10 mouse cellular contexts compared by ENCODE assay signal in the genomic region with DNA sequence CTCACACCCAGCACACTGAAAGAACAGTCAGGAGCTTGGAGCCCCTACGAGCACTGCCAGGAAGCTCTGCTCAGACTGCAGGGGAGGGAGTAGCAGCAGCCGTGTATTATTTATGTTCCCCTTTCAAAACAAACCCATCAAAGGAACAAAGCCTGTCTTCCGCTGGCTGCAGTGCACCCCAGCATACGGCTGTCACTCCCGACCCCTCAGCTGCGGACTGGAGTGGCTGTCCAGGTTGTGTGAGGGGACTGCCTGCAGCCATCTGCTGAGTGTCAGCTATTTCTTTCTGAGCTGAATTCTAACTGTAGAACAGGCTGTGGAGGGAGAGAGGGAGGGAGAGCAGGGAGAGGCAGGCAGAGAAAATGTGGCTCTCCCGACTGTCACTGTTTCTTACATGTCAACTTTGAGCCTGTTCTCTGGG.
DNase-seq lines count a peak whose midpoint lies in the region; ATAC-seq and TF ChIP-seq lines count a peak whose summit lies in the region.
"Had no signal": no experiment of that assay in that cellular context is flagged by ENCODE, and none has a peak within 500 bp of the region (broad histone marks: within the 10 kb centered on the region; RNA-seq: fewer than 3 reads in every experiment).

No protein-coding gene starts in this region.

- no peak for TF ChIP-seq CTCF in heart, adult 2 months (IDR thresholded peaks at IDR 0.05)
- no peak for TF ChIP-seq CTCF in cortical plate, adult 2 months (IDR thresholded peaks at IDR 0.05; ENCODE audit: extremely low read depth, insufficient read depth, low read length)

- DNase-seq in heart, adult 2 months = no peak
- DNase-seq in hindbrain, embryonic 11.5 days (ENCODE audit: low spot score) = peak; percentile 46
- DNase-seq in lung, postnatal 4 days = peak; percentile 18 to 52
- peak; percentile 29 to 36 for DNase-seq in right cerebral cortex, postnatal 36 days (ENCODE audit: low spot score in 2 of 2)
- DNase-seq in adrenal gland, adult (ENCODE audit: inconsistent age in 2 of 2, low spot score in 1 of 2) = no peak

- H3K36me3 ChIP-seq in heart, embryonic 11.5 days (ENCODE audit: control insufficient read depth, insufficient read depth, low read length) = no peaks in the 10 kb centered on the region
- no peaks in the 10 kb centered on the region for H3K36me3 ChIP-seq in heart, adult 2 months (ENCODE audit: control insufficient read depth, insufficient read depth, low read length)
- H3K36me3 ChIP-seq in hindbrain, embryonic 11.5 days (ENCODE audit: control insufficient read depth, insufficient read depth, low read length) = no peaks in the 10 kb centered on the region

- no peak for TF ChIP-seq POLR2A in heart, adult 2 months (IDR thresholded peaks at IDR 0.05; ENCODE audit: insufficient read depth, low read depth, low read length)
- no peak for TF ChIP-seq POLR2A in cortical plate, adult 2 months (IDR thresholded peaks at IDR 0.05; ENCODE audit: extremely low read depth, insufficient read depth, low read length)

- 0 out of 2 replicates have a peak, but pooled peaks have one; percentile 35 for ATAC-seq in heart, embryonic 11.5 days (replicated peaks; ENCODE audit: insufficient number of reproducible peaks, low FRiP score, low TSS enrichment)
- ATAC-seq in hindbrain, embryonic 11.5 days (ENCODE audit: low FRiP score) = peak; percentile 83
- ATAC-seq in inflammation-experienced regulatory T-cells, adult 6 months = no peak

- H3K27ac ChIP-seq in heart, embryonic 11.5 days (ENCODE audit: low read depth, low read length) = peak overlapping the region; percentile 36
- H3K27ac ChIP-seq in heart, adult 2 months = no peak overlapping the region
- H3K27ac ChIP-seq in cortical plate, adult 2 months (ENCODE audit: insufficient read depth, low read length) = no peak overlapping the region
- H3K27ac ChIP-seq in hindbrain, embryonic 11.5 days (ENCODE audit: low read depth, low read length) = peak overlapping the region; percentile 69

- H3K9ac ChIP-seq in heart, embryonic 11.5 days (ENCODE audit: low read depth, low read length) = peak overlapping the region; percentile 58; the same call in 1 of the 2 replicates
- no peak overlapping the region for H3K9ac ChIP-seq in heart, adult 2 months (ENCODE audit: low read depth, low read length)
- H3K9ac ChIP-seq in hindbrain, embryonic 11.5 days (ENCODE audit: low read depth, low read length) = peak overlapping the region; percentile 21; the same call in 1 of the 2 replicates

- no peaks in the 10 kb centered on the region for H3K79me2 ChIP-seq in heart, adult 2 months (replicated peaks; ENCODE audit: control insufficient read depth, insufficient read depth, low read length)

- no peaks in the 10 kb centered on the region for H3K9me3 ChIP-seq in heart, embryonic 11.5 days (replicated peaks; ENCODE audit: control insufficient read depth, low read length)
- H3K9me3 ChIP-seq in hindbrain, embryonic 11.5 days (ENCODE audit: control insufficient read depth, low read length) = no peaks in the 10 kb centered on the region

- TF ChIP-seq EP300 in heart, adult 2 months (IDR thresholded peaks at IDR 0.05; ENCODE audit: insufficient read depth, low read depth, low read length) = no peak

- H3K4me1 ChIP-seq in heart, embryonic 11.5 days (ENCODE audit: control insufficient read depth, insufficient read depth, low read length) = peaks cover 10% of the 10 kb centered on the region; the same call in 1 of the 2 replicates
- H3K4me1 ChIP-seq in heart, adult 2 months (ENCODE audit: control insufficient read depth, insufficient read depth, low read length) = no peaks in the 10 kb centered on the region
- H3K4me1 ChIP-seq in cortical plate, adult 2 months (ENCODE audit: control insufficient read depth, insufficient read depth, low read length) = no peaks in the 10 kb centered on the region
- H3K4me1 ChIP-seq in hindbrain, embryonic 11.5 days (replicated peaks; ENCODE audit: control insufficient read depth, insufficient read depth, low read length) = no peaks in the 10 kb centered on the region

- intact Hi-C loops in heart, adult 2 months (cut with DNase I) = no loop called here

- no peaks in the 10 kb centered on the region for H3K27me3 ChIP-seq in heart, embryonic 11.5 days (ENCODE audit: control insufficient read depth, insufficient read depth, low read length)
- H3K27me3 ChIP-seq in heart, adult 2 months (ENCODE audit: control insufficient read depth, insufficient read depth, low read length) = no peaks in the 10 kb centered on the region
- no peaks in the 10 kb centered on the region for H3K27me3 ChIP-seq in hindbrain, embryonic 11.5 days (ENCODE audit: control insufficient read depth, insufficient read depth, low read length)

- WGBS in heart, embryonic 11.5 days (ENCODE audit: insufficient replicate concordance) = 18% methylated on average over 7 of the region's 7 CpGs
- 10% methylated on average over 7 of the region's 7 CpGs for WGBS in heart, adult 2 months
- 7% methylated on average over 7 of the region's 7 CpGs for WGBS in hindbrain, embryonic 11.5 days

- H3K4me2 ChIP-seq in heart, embryonic 11.5 days = peak overlapping the region; percentile 54
- no peak overlapping the region; the same call in 1 of the 2 replicates for H3K4me2 ChIP-seq in hindbrain, embryonic 11.5 days (replicated peaks; ENCODE audit: low read depth, low read length)

- peak overlapping the region; percentile 14; the same call in 1 of the 2 replicates for H3K4me3 ChIP-seq in heart, embryonic 11.5 days (ENCODE audit: low read depth, low read length)
- H3K4me3 ChIP-seq in heart, adult 2 months = no peak overlapping the region
- 0 out of 2 replicates have a peak overlapping the region, but pooled peaks have one; percentile 16 for H3K4me3 ChIP-seq in cortical plate, adult 2 months (ENCODE audit: insufficient read depth, low read length)
- H3K4me3 ChIP-seq in hindbrain, embryonic 11.5 days (ENCODE audit: low read depth, low read length) = no peak overlapping the region
- H3K4me3 ChIP-seq: erythroblast, embryonic 14.5 days; myocyte had no signal

Comparison
In these comparisons a context has a peak if more than half of its experiments do, and no peak if none do; other contexts are left out.
1. H3K27ac ChIP-seq: peak in heart, embryonic 11.5 days (single experiment) and hindbrain, embryonic 11.5 days (single experiment); none in heart, adult 2 months (single experiment) and cortical plate, adult 2 months (single experiment).
2. H3K4me3 ChIP-seq: peak in heart, embryonic 11.5 days (single experiment) and cortical plate, adult 2 months (single experiment); none in heart, adult 2 months (single experiment) and hindbrain, embryonic 11.5 days (single experiment).
3. DNase-seq: peak in hindbrain, embryonic 11.5 days (single experiment), lung, postnatal 4 days (2 of 2) and right cerebral cortex, postnatal 36 days (2 of 2); none in heart, adult 2 months (0 of 2) and adrenal gland, adult (0 of 2).